Mouse (Mus musculus): ENCODE data around the gene Nrxn3.

GRCm38 (mm10) chr12:90196161-90196560 is 1473.5 kb downstream of the Nrxn3 start:
- no peak for TF ChIP-seq CTCF (IDR thresholded peaks at IDR 0.05; ENCODE audit: low read depth, low read length)
- no peak for TF ChIP-seq POLR2A (IDR thresholded peaks at IDR 0.05; ENCODE audit: borderline replicate concordance, low read depth, low read length)
